In genomic region chr10:30674825-30675224, GRCm38 (mm10) we compare ENCODE assay signal across 27 mouse cellular contexts. TPM values are rescaled to one million over a fixed set of nuclear protein-coding genes. Genes with fewer than 3 reads are reported as not detected.
DNase-seq lines count a peak whose midpoint lies in the region; ATAC-seq and TF ChIP-seq lines count a peak whose summit lies in the region.
"Had no signal": no experiment of that assay in that cellular context is flagged by ENCODE, and none has a peak within 500 bp of the region (broad histone marks: within the 10 kb centered on the region; RNA-seq: fewer than 3 reads in every experiment).

No protein-coding gene starts in this region.

- no peak for TF ChIP-seq POLR2A in liver, adult 2 months (IDR thresholded peaks at IDR 0.05; ENCODE audit: extremely low read depth, insufficient read depth, low read length)

- no peaks in the 10 kb centered on the region for H3K27me3 ChIP-seq in liver, adult 2 months (ENCODE audit: control insufficient read depth, insufficient read depth, low read length)
- H3K27me3 ChIP-seq in liver, embryonic 11.5 days (replicated peaks; ENCODE audit: control insufficient read depth, insufficient read depth, low read length), result no peaks in the 10 kb centered on the region
- H3K27me3 ChIP-seq: CH12.LX; heart, embryonic 13.5 days; hindbrain, embryonic 12.5 days; hindbrain, embryonic 15.5 days had no signal

- H3K4me3 ChIP-seq in liver, adult 2 months (ENCODE audit: insufficient read depth, low read depth, low read length), result no peak overlapping the region
- no peak overlapping the region for H3K4me3 ChIP-seq in liver, embryonic 11.5 days (ENCODE audit: low read depth, low read length)
- H3K4me3 ChIP-seq: heart, adult 2 months; heart, embryonic 10.5 days; heart, embryonic 13.5 days; hindbrain, embryonic 12.5 days; hindbrain, embryonic 15.5 days had no signal

- 76% methylated on average over 3 of the region's 3 CpGs for WGBS in liver, adult 2 months
- WGBS in liver, embryonic 11.5 days, result 45% methylated on average over 3 of the region's 3 CpGs

- H3K9ac ChIP-seq in liver, adult 2 months (ENCODE audit: low read depth, low read length), result no peak overlapping the region
- no peak overlapping the region for H3K9ac ChIP-seq in liver, embryonic 11.5 days (ENCODE audit: low read depth, low read length)
- H3K9ac ChIP-seq: forebrain, postnatal 0 days; heart, embryonic 13.5 days; hindbrain, embryonic 12.5 days; hindbrain, embryonic 15.5 days had no signal

- no peak for ATAC-seq in liver, embryonic 11.5 days (replicated peaks; ENCODE audit: low FRiP score)
- ATAC-seq in granulocyte monocyte progenitor cell, adult 5-6 weeks (replicated peaks; ENCODE audit: poor library complexity, severe bottlenecking), result peak; percentile 84
- peak; percentile 80 for ATAC-seq in megakaryocyte progenitor cell, adult 5-6 weeks (replicated peaks; ENCODE audit: poor library complexity)
- ATAC-seq in erythroid progenitor cell, adult 5-6 weeks (replicated peaks; ENCODE audit: low FRiP score, poor library complexity, severe bottlenecking), result no peak
- ATAC-seq: forebrain, embryonic 14.5 days; forebrain, postnatal 0 days had no signal

- no peak for TF ChIP-seq CTCF in liver, adult 2 months (IDR thresholded peaks at IDR 0.05; ENCODE audit: low read depth, low read length)

- no peaks in the 10 kb centered on the region for H3K4me1 ChIP-seq in liver, adult 2 months (ENCODE audit: control insufficient read depth, insufficient read depth, low read length)
- no peaks in the 10 kb centered on the region for H3K4me1 ChIP-seq in liver, embryonic 11.5 days (replicated peaks; ENCODE audit: control insufficient read depth, insufficient read depth, low read length)
- H3K4me1 ChIP-seq: heart, embryonic 10.5 days; heart, embryonic 13.5 days; hindbrain, embryonic 12.5 days; hindbrain, embryonic 15.5 days had no signal

- no peaks in the 10 kb centered on the region for H3K79me2 ChIP-seq in liver, adult 2 months (ENCODE audit: control insufficient read depth, insufficient read depth, low read length)

- no peaks in the 10 kb centered on the region for H3K36me3 ChIP-seq in liver, adult 2 months (ENCODE audit: control insufficient read depth, insufficient read depth, low read length)
- H3K36me3 ChIP-seq in liver, embryonic 11.5 days (ENCODE audit: control insufficient read depth, insufficient read depth, low read length), result no peaks in the 10 kb centered on the region

- no peaks in the 10 kb centered on the region for H3K9me3 ChIP-seq in liver, embryonic 11.5 days (ENCODE audit: control insufficient read depth, low read length)
- H3K9me3 ChIP-seq: G1E; heart, embryonic 10.5 days; heart, embryonic 13.5 days; hindbrain, embryonic 12.5 days; hindbrain, embryonic 15.5 days had no signal

- H3K4me2 ChIP-seq in liver, embryonic 11.5 days, result no peak overlapping the region
- H3K4me2 ChIP-seq: heart, embryonic 13.5 days; hindbrain, embryonic 12.5 days; hindbrain, embryonic 15.5 days had no signal

- H3K27ac ChIP-seq in liver, adult 2 months (replicated peaks; ENCODE audit: insufficient read depth, low read depth, low read length), result no peak overlapping the region
- no peak overlapping the region for H3K27ac ChIP-seq in liver, embryonic 11.5 days (ENCODE audit: low read depth, low read length)
- H3K27ac ChIP-seq: heart, adult 2 months; heart, embryonic 10.5 days; heart, embryonic 13.5 days; hindbrain, embryonic 12.5 days; hindbrain, embryonic 15.5 days had no signal

- peak; percentile 41 for DNase-seq in liver, adult 2 months (ENCODE audit: extremely low read depth, low read depth, low spot score)
- no peak for DNase-seq in liver, embryonic 11.5 days (ENCODE audit: low spot score)
- peak; percentile 60 for DNase-seq in MEL-GATA-1-ER (ENCODE audit: extremely low read depth, low read depth)
- DNase-seq in urinary bladder, postnatal 14 days (ENCODE audit: low spot score), result no peak
- DNase-seq in lung, postnatal 36 days, result no peak
- DNase-seq: adrenal gland, postnatal 10 days; adrenal gland, postnatal 36 days; B cell, adult 2 months; cerebellum, adult 11 months; cerebellum, adult 2 months; cerebellum, adult 9-11 months; cerebellum, postnatal 25 days; forebrain, postnatal 0 days; gastrocnemius, postnatal 25 days; heart, adult 2 months; heart, postnatal 14 days; heart, postnatal 4 days had no signal

RNA-seq across cellular contexts. Expression of gene Hint3, which starts 45.4 kb away (rescaled TPM):
- 54.7 and 57.2 TPM in 2 replicates for total RNA-seq in liver, adult 2 months (2014; rRNA removed)
- polyA plus RNA-seq in liver, adult 2 months (2012; rRNA removed), result 16.4 and 18.0 TPM in 2 replicates
- 18.6 and 19.3 TPM in 2 replicates for polyA plus RNA-seq in liver, embryonic 11.5 days (2014; fragmentation: Nextera tagmentation; extraction: Ambion mirVana)
- total RNA-seq in granulocyte monocyte progenitor cell, adult 5-6 weeks (2014; fragmentation: Nextera tagmentation), result 26.7 and 34.5 TPM in 2 replicates
- total RNA-seq in granulocyte monocyte progenitor cell, adult 5-6 weeks (2017), result 9.7 and 11.5 TPM in 2 replicates
- 13.7 and 16.6 TPM in 2 replicates for total RNA-seq in megakaryocyte progenitor cell, adult 5-6 weeks (2015)
- total RNA-seq in megakaryocyte progenitor cell, adult 5-6 weeks (2017), result 5.7 and 9.8 TPM in 2 replicates
- 12.6 and 15.5 TPM in 2 replicates for total RNA-seq in erythroid progenitor cell, adult 5-6 weeks (2015; ENCODE audit: low replicate concordance)
- total RNA-seq in erythroid progenitor cell, adult 5-6 weeks (2017; ENCODE audit: low replicate concordance), result 11.9 and 17.5 TPM in 2 replicates

Comparison
In these comparisons a context has a peak if more than half of its experiments do, and no peak if none do; other contexts are left out.
1. DNase-seq: peak in liver, adult 2 months (single experiment) and MEL-GATA-1-ER (single experiment); none in liver, embryonic 11.5 days (single experiment), urinary bladder, postnatal 14 days (single experiment) and lung, postnatal 36 days (single experiment).
2. ATAC-seq: peak in granulocyte monocyte progenitor cell, adult 5-6 weeks (single experiment) and megakaryocyte progenitor cell, adult 5-6 weeks (single experiment); none in liver, embryonic 11.5 days (single experiment) and erythroid progenitor cell, adult 5-6 weeks (single experiment).